Mouse (Mus musculus) embryonic facial prominence, embryonic 14.5 days (tissue): ENCODE measurements around the gene Jak3. TPM values are rescaled to one million over a fixed set of nuclear protein-coding genes. Genes with fewer than 3 reads are reported as not detected.
"Not testable (repeated sequence)": the region's sequence is repeated elsewhere in the genome, so short reads cannot be mapped to it uniquely, and the experiment has no call there.

ENCODE experiments used
- ATAC-seq: fragments of 200-750 bp; cut with Nextera tagmentation; 2 replicates; pipeline ENCODE4 v1.8.0; 2017; ENCODE audit warnings: low read depth, moderate number of reproducible peaks, moderate TSS enrichment
- DNase-seq: peaks from one replicate; pipeline ENCODE4 v3.0.0-alpha.2; 2015; ENCODE audit warnings: low spot score
- H3K27ac ChIP-seq: fragments of 300-500 bp; sonication (generic); replicated peaks from 2 replicates; pipeline ENCODE4 v1.5.1; 2014; ENCODE audit warnings: low read depth, mild to moderate bottlenecking, low read length, moderate library complexity
- H3K27me3 ChIP-seq: fragments of 300-500 bp; sonication (generic); replicated peaks from 2 replicates; pipeline ENCODE4 v1.6.1; 2014; ENCODE audit warnings: low read length; ENCODE audit not compliant: control insufficient read depth, insufficient read depth
- H3K36me3 ChIP-seq: fragments of 300-500 bp; sonication (generic); 2 replicates; pipeline ENCODE4 v1.6.1; 2014; ENCODE audit warnings: low read length, mixed read lengths; ENCODE audit not compliant: control insufficient read depth, insufficient read depth
- H3K4me1 ChIP-seq: fragments of 300-500 bp; sonication (generic); 2 replicates; pipeline ENCODE4 v1.6.1; 2014; ENCODE audit warnings: antibody characterized with exemption, low read length; ENCODE audit not compliant: control insufficient read depth, insufficient read depth
- H3K4me2 ChIP-seq: fragments of 300-500 bp; sonication (generic); 2 replicates; pipeline ENCODE4 v1.6.1; 2014; ENCODE audit warnings: low read depth, mild to moderate bottlenecking, low read length, moderate library complexity, mixed read lengths
- H3K4me3 ChIP-seq: fragments of 300-500 bp; sonication (generic); 2 replicates; pipeline ENCODE4 v1.5.1; 2014; ENCODE audit warnings: low read depth, mild to moderate bottlenecking, low read length
- H3K9ac ChIP-seq: fragments of 300-500 bp; sonication (generic); 2 replicates; pipeline ENCODE4 v1.6.1; 2014; ENCODE audit warnings: low read depth, mild to moderate bottlenecking, low read length, moderate library complexity, mixed read lengths
- H3K9me3 ChIP-seq: fragments of 300-500 bp; sonication (generic); 2 replicates; pipeline ENCODE4 v1.6.1; 2016; ENCODE audit warnings: low read length; ENCODE audit not compliant: control insufficient read depth
- WGBS: fragments of 180-500 bp; shearing (Covaris S2); extraction: QIAGEN DNeasy Blood & Tissue Kit; methylation state at CpG from one replicate; pipeline ENCODE4 v1.1.7; 2014; 5-methylcytosine and 5-hydroxymethylcytosine counted together
- polyA plus RNA-seq: library from polyadenylated mRNA; unstranded; fragments of >200 nt; fragmentation: Nextera tagmentation; extraction: Ambion mirVana; gene quantifications from 2 replicates; pipeline ENCODE4 v1.2.1, GENCODE M21; 2014

Jak3 gene
- polyA plus RNA-seq, 1 experiment from 2014 or later, result 5.2 TPM

- Histone ChIP-seq H3K27ac (no peak overlapping the region), H3K27me3 (peaks cover 100% of the 10 kb centered on the region), H3K4me2 (peak overlapping the region; percentile 48), H3K36me3 (no peaks in the 10 kb centered on the region), H3K9ac (no peak overlapping the region), H3K9me3 (no peaks in the 10 kb centered on the region), H3K4me3 (peak overlapping the region; percentile 26), H3K4me1 (peaks cover 8% of the 10 kb centered on the region)
- 1% methylated on average over 20 of the region's 23 CpGs for WGBS
- peak; percentile 32 for DNase-seq
- peak; percentile 30; the same call in 1 of the 2 replicates for ATAC-seq
Measured at GRCm38 (mm10) chr8:71686143-71686734, 10.1 kb downstream of the Jak3 start.

DNA sequence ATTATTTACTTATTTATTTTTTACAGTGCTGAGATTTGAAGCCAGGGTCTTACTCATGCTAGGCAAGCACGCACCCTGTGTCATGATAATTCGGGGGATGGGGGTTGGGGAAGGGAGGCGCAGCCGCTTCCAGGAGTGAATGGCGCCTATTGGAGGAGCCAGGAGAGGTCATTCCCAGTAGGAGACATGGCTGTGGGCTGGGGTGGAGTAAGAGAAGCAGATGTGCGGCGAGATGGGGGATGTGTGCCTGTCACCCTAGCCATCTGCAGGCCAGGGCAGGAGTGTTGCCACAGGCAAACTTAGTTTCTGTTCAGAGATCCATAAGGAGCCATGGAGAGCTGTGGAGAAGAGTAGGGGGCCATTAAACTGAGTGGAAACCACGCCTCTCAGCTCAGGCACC is 11.5 kb downstream of the Jak3 start:
- Histone ChIP-seq H3K36me3 (no peaks in the 10 kb centered on the region), H3K27ac (no peak overlapping the region), H3K9me3 (no peaks in the 10 kb centered on the region), H3K27me3 (peaks cover 100% of the 10 kb centered on the region), H3K4me1 (peaks cover 8% of the 10 kb centered on the region), H3K4me2 (no peak overlapping the region), H3K9ac (no peak overlapping the region), H3K4me3 (no peak overlapping the region)
- ATAC-seq (no peak), DNase-seq (no peak)
- 4% methylated on average over 8 of the region's 8 CpGs for WGBS

GRCm38 (mm10) chr8:71689028-71689427 is 12.9 kb downstream of the Jak3 start, which contains the start of gene Insl3:
TSS of gene Insl3 (plus strand) at chr8:71689214.
- 4% methylated on average over 20 of the region's 33 CpGs for WGBS
- Histone ChIP-seq H3K27ac (no peak within 1 kb of the TSS), H3K4me3 (no peak within 1 kb of the TSS), H3K9me3 (no peaks in the 10 kb centered on the region), H3K4me2 (no peak within 1 kb of the TSS), H3K4me1 (peaks cover 8% of the 10 kb centered on the region), H3K36me3 (no peaks in the 10 kb centered on the region), H3K9ac (no peak within 1 kb of the TSS), H3K27me3 (peaks cover 100% of the 10 kb centered on the region)
- DNase-seq (no peak), ATAC-seq (no peak)

DNA sequence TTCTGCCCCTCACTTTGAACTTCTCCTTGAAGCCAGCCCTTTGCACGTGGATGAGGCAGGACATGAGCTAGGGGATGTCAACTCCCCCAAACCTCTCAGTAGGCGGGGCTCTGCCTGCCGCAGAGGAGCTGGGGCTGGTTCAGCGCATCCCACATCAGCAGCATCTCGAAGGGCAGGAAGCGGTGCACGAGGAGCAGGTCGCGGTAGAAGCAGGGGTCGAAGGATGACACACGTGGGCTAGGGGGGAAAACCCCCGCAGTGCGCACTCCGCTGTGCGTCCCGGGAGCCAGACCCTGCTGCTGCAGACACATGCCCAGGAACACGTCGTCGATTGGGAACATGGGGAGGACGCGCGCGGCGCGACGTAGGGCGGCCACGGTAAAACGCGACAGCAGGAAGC is 16.4 kb downstream of the Jak3 start:
- no peak overlapping the region for H3K9ac ChIP-seq
- H3K4me1 ChIP-seq, result no peaks in the 10 kb centered on the region
- H3K36me3 ChIP-seq, result no peaks in the 10 kb centered on the region
- DNase-seq (no peak), ATAC-seq (no peak)
- H3K9me3 ChIP-seq, result no peaks in the 10 kb centered on the region
- no peak overlapping the region for H3K4me2 ChIP-seq
- no peak overlapping the region for H3K4me3 ChIP-seq
- peaks cover 91% of the 10 kb centered on the region for H3K27me3 ChIP-seq
- 6% methylated on average over 30 of the region's 30 CpGs for WGBS
- no peak overlapping the region for H3K27ac ChIP-seq

DNA sequence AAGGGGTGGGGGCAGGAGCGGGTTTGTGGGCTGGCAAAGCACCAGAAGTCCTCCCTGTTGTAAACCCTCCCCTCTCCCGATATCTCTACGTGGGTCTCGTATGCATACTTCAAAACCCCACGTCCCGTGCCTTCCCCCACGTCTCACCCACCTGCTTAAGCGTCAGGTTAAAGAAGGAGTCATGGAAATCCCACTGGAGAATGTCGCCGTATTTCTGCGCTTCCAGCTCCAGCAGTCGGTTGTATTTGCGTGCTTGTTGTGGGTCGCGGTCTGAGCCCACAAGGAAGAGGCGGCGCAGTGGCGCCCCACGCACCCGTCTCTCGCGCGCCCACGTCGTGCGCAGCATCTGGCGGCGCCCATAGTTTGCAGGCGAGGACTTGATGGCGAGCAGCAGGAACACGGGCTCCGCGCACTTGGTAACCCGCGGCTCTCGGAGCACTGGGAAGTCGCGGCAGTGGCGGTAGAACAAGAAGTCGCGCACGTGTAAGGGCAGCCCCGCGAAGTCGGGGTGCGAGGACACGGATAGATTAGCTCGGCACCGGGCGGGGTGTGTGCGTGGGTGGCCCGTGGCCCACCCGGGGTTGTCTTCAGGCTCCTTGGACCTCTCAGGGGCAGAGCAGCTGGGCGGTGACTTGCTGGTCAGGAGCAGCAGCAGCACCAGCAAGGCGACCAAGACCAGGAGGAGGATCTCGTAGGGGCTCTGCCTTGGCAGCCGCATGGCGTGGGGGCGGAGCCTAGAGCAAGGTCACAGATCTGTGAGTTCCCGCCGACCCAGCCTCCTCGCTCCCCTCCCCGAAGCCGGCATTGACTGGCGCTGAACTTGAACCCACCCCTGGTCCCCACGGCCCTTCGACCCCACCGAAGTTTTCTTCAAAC is 17.3 kb downstream of the Jak3 start:
- no peak for DNase-seq
- peak overlapping the region; percentile 32; the same call in 1 of the 2 replicates for H3K4me2 ChIP-seq

GRCm38 (mm10) chr8:71695456-71695855 is 19.4 kb downstream of the Jak3 start:
- H3K27me3 ChIP-seq, result peaks cover 80% of the 10 kb centered on the region
- H3K4me2 ChIP-seq, H3K9me3 ChIP-seq, H3K4me1 ChIP-seq, H3K36me3 ChIP-seq, H3K9ac ChIP-seq, ATAC-seq, H3K27ac ChIP-seq, H3K4me3 ChIP-seq, DNase-seq: not testable (repeated sequence)
- 66% methylated on average over 12 of the region's 12 CpGs for WGBS

More for the DNA sequence above, 17.3 kb downstream of the Jak3 start:
- 10% methylated on average over 57 of the region's 68 CpGs for WGBS
- no peak overlapping the region for H3K9ac ChIP-seq
- ATAC-seq, result no peak
- no peak overlapping the region for H3K27ac ChIP-seq
- H3K4me3 ChIP-seq, result peak overlapping the region; percentile 14
- H3K4me1 ChIP-seq, result no peaks in the 10 kb centered on the region
- H3K36me3 ChIP-seq, result no peaks in the 10 kb centered on the region
- peaks cover 82% of the 10 kb centered on the region for H3K27me3 ChIP-seq
- no peaks in the 10 kb centered on the region for H3K9me3 ChIP-seq

GRCm38 (mm10) chr8:71700493-71701269 is 24.6 kb downstream of the Jak3 start:
- DNase-seq, result no peak
- H3K9ac ChIP-seq, result peak overlapping the region; percentile 14; the same call in 1 of the 2 replicates

DNA sequence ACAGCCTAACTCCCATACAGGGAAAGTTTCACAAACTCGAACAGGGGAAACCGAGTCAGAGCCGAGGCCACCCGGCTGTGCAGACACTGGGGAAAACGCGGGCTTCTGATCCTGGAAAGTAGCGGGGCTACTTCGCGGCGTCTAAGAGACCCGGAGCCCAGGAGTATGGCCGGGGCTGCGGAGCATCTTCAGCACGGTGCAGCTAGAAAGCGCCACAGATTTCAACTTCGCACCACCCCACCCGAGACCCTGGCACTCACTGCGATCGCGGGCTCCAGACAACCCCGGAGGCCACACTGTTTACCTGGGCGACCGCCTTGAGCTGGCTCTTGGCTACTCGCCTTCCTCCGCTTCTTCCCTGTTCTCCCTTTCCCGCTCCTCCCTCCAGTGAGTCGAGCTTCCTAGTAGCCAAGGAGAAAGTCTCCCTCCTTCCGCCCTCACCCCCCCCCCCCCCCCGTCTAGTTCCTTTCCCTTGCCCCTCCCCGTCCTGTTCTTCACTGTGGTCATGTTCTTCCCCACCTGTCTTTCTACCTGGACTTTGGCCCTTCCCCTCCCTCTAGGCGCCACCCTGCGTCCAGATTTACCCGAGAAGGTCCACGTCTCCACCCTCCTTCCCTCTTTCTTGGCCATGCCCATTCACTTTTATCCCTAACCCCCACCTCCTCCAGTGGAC is 25.5 kb downstream of the Jak3 start, which contains the start of gene B3gnt3:
Gene B3gnt3, minus strand, starts transcription at position 376 of the 673 bp plus-strand sequence.
- H3K9ac ChIP-seq, result peak within 1 kb of the TSS; percentile 14; the same call in 1 of the 2 replicates
- no peak within 1 kb of the TSS for H3K27ac ChIP-seq
- WGBS, result 23% methylated on average over 28 of the region's 34 CpGs
- H3K4me1 ChIP-seq, result no peaks in the 10 kb centered on the region
- H3K4me2 ChIP-seq, result peak within 1 kb of the TSS; percentile 39
- H3K4me3 ChIP-seq, result peak within 1 kb of the TSS; percentile 24
- ATAC-seq, result no peak
- H3K9me3 ChIP-seq, result no peaks in the 10 kb centered on the region
- H3K27me3 ChIP-seq, result peaks cover 52% of the 10 kb centered on the region
- H3K36me3 ChIP-seq, result no peaks in the 10 kb centered on the region
- DNase-seq, result no peak

More at GRCm38 (mm10) chr8:71700493-71701269, 24.6 kb downstream of the Jak3 start:
- no peak overlapping the region for H3K27ac ChIP-seq
- no peaks in the 10 kb centered on the region for H3K4me1 ChIP-seq
- peak overlapping the region; percentile 39 for H3K4me2 ChIP-seq
- ATAC-seq, result no peak
- H3K4me3 ChIP-seq, result peak overlapping the region; percentile 24
- H3K27me3 ChIP-seq, result peaks cover 55% of the 10 kb centered on the region
- no peaks in the 10 kb centered on the region for H3K9me3 ChIP-seq
- WGBS, result 10% methylated on average over 29 of the region's 29 CpGs
- H3K36me3 ChIP-seq, result no peaks in the 10 kb centered on the region
